Mouse (Mus musculus) kidney, embryonic 16.5 days (tissue): ENCODE results near the gene Arhgap30. TPM values are rescaled to one million over a fixed set of nuclear protein-coding genes. Genes with fewer than 3 reads are reported as not detected.

Source experiments
- ATAC-seq: fragments of 200-750 bp; cut with Nextera tagmentation; 2 replicates; pipeline ENCODE4 v1.8.0; 2017; ENCODE audit warnings: moderate TSS enrichment; ENCODE audit not compliant: low FRiP score, low TSS enrichment
- H3K27ac ChIP-seq: fragments of 300-500 bp; sonication (generic); 2 replicates; pipeline ENCODE4 v1.5.1; 2014; ENCODE audit warnings: low read length
- H3K27me3 ChIP-seq: fragments of 300-500 bp; sonication (generic); 2 replicates; pipeline ENCODE4 v1.6.1; 2014; ENCODE audit warnings: low read length, control low read depth, mixed read lengths; ENCODE audit not compliant: insufficient read depth
- H3K36me3 ChIP-seq: fragments of 300-500 bp; sonication (generic); 2 replicates; pipeline ENCODE4 v1.6.1; 2014; ENCODE audit warnings: low read length, control low read depth, mixed read lengths; ENCODE audit not compliant: insufficient read depth
- H3K4me1 ChIP-seq: fragments of 300-500 bp; sonication (generic); 2 replicates; pipeline ENCODE4 v1.6.1; 2014; ENCODE audit warnings: low read length, control low read depth, mixed read lengths; ENCODE audit not compliant: insufficient read depth
- H3K4me2 ChIP-seq: fragments of 300-500 bp; sonication (generic); replicated peaks from 2 replicates; pipeline ENCODE4 v1.6.1; 2014; ENCODE audit warnings: low read depth, low read length
- H3K4me3 ChIP-seq: fragments of 300-500 bp; sonication (generic); 2 replicates; pipeline ENCODE4 v1.5.1; 2014; ENCODE audit warnings: mild to moderate bottlenecking, low read length
- H3K9ac ChIP-seq: fragments of 300-500 bp; sonication (generic); replicated peaks from 2 replicates; pipeline ENCODE4 v1.6.1; 2014; ENCODE audit warnings: low read length
- H3K9me3 ChIP-seq: fragments of 300-500 bp; sonication (generic); 2 replicates; pipeline ENCODE4 v1.6.1; 2016; ENCODE audit warnings: low read length, control low read depth
- WGBS: fragments of 180-500 bp; shearing (Covaris S2); extraction: QIAGEN DNeasy Blood & Tissue Kit; methylation state at CpG from one replicate; pipeline ENCODE4 v1.1.7; 2014; 5-methylcytosine and 5-hydroxymethylcytosine counted together
- polyA plus RNA-seq: library from polyadenylated mRNA; unstranded; fragments of >200 nt; fragmentation: Nextera tagmentation; extraction: Ambion mirVana; gene quantifications from 2 replicates; pipeline ENCODE4 v1.2.1, GENCODE M21; 2015

Gene Arhgap30
- polyA plus RNA-seq, 1 experiment from 2014 or later = 1.6 TPM

DNA sequence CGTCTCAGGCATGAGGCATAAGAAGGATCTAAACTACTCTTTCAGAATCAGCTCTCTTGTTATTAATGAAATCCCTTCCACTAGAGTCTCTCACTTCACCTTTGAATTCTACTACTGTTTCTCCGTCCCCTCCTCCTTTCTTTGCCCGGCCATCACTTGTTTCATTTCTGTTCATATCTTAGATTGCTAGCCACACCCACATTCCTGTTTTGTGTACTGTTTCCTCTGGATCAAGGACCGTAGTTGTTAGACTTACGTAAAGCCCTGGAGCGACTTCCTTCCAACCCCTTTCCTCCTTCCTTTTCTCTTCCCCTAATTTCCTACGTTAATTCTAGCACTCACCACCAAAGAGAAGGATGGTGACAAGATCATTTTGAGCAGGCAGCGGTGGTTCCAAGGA is 50.3 kb downstream of the Arhgap30 start:
- Histone ChIP-seq H3K9ac (peak overlapping the region; percentile 84), H3K9me3 (peaks cover 7% of the 10 kb centered on the region), H3K36me3 (peaks cover 8% of the 10 kb centered on the region; the same call in 1 of the 2 replicates), H3K27me3 (no peaks in the 10 kb centered on the region), H3K27ac (peak overlapping the region; percentile 89), H3K4me2 (peak overlapping the region; percentile 77), H3K4me1 (peaks cover 53% of the 10 kb centered on the region), H3K4me3 (peak overlapping the region; percentile 69)
- no peak for ATAC-seq
- 12% methylated on average over 8 of the region's 8 CpGs for WGBS

DNA sequence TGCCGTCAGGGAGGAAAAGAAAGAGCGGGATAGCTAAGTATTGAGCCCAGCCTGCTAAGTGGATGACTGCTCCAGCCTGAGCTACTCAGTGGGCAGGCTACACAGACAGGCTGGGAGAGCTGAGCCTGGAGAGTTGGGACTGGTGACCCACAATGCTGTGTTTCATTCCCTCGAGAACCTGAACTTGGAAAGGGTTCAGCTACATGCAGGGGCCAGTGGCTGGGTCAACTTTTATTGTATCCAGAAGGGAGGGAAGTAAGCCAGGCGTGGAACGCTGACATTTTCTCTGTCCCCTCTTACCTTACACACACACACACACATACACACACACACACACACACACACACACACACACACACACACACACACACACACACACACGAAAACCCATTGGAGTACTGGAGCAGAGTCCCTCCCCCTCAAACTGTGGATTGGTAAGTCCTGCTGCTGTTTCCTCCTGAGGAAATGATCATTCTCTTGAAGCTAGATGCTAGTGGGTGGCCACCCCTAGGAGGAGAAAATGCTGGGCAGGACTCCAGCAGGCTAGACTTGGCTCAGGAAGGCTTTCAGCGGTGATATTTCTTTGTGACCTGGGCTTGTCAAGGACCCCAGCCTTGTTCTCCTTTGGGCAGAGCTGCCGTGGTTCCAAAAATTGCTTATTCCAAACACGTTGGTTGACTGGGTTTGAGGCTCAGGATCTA is 51.4 kb downstream of the Arhgap30 start:
- H3K36me3 ChIP-seq = peaks cover 9% of the 10 kb centered on the region; the same call in 1 of the 2 replicates
- peak overlapping the region; percentile 77 for H3K4me2 ChIP-seq
- H3K4me3 ChIP-seq = peak overlapping the region; percentile 69
- ATAC-seq = peak; percentile 75
- H3K27me3 ChIP-seq = no peaks in the 10 kb centered on the region
- peaks cover 51% of the 10 kb centered on the region for H3K4me1 ChIP-seq
- peaks cover 9% of the 10 kb centered on the region for H3K9me3 ChIP-seq
- H3K27ac ChIP-seq = peak overlapping the region; percentile 89
- WGBS = 1% methylated on average over 8 of the region's 9 CpGs
- H3K9ac ChIP-seq = peak overlapping the region; percentile 84

DNA sequence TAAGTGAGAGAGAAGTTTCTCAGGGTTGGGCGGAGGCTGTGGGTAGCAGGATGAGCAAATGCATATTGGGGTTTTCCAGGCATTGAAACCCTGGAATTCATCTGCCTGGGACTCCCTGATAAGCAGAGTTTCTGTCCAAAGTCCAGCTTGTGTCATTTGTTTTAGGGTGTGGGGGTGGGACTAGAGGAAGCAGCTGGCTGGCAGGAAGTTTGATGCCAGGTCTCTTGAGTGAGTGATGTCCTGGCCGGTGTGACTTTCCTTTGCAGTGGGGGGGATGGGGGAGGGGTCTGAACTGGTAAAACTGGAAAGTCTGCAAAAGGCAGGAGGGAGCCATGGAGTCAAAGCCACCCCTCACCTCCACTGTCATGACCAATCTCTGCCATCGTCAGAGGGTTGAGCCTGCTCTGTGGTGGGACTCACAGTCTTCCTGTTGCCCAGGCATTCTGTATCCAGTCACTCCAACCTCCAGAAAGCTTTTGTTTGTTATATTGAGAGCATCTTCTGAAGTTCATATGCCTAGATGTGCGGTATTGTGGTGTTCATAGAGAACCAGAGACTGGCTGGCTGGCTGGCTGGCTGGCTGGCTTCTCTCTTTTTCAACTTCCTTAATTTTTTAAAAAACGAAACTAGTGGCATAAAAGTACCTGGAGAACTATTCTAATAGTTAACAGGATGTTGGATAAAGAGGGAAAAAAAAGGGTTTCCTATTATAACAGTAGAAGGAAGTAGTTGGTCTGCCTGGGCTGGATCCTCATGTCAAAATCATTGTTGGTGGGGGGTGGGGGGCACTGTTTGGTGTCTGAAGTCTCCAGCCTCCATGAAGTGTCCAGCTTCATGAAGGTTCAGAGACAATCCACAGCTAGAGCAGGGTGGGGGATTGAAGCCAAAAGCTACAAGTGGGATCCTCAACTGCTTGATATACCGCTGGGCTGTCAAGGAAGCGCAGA is 53.0 kb downstream of the Arhgap30 start:
- peaks cover 46% of the 10 kb centered on the region for H3K4me1 ChIP-seq
- peak overlapping the region; percentile 32 for H3K4me3 ChIP-seq
- H3K27ac ChIP-seq = peak overlapping the region; percentile 89
- peak overlapping the region; percentile 77 for H3K4me2 ChIP-seq
- peak overlapping the region; percentile 55; the same call in 1 of the 2 replicates for H3K9ac ChIP-seq
- no peaks in the 10 kb centered on the region for H3K27me3 ChIP-seq
- peaks cover 16% of the 10 kb centered on the region; the same call in 1 of the 2 replicates for H3K36me3 ChIP-seq
- peaks cover 9% of the 10 kb centered on the region for H3K9me3 ChIP-seq
- 42% methylated on average over 7 of the region's 7 CpGs for WGBS
- 0 out of 2 replicates have a peak, but pooled peaks have one; percentile 6 for ATAC-seq

DNA sequence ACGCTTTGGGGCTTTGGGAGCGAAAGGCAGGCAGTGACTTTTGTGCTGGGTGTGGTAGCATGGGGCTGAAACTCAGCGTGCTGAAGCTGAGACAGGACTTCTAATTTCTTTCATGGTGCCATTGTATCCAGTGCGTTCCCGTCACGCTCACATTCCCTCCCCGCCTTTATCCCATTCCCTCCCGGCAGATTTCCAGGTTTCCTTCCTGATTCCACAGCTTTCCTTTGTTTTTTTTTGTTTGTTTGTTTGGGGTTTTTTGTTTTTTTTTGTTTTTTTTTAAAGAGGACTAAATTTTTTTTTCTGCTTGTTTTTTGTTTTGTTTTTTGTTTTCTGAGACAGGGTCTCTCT is 53.6 kb downstream of the Arhgap30 start:
- Histone ChIP-seq H3K4me3 (peak overlapping the region; percentile 3; the same call in 1 of the 2 replicates), H3K27ac (peak overlapping the region; percentile 89), H3K9me3 (peaks cover 9% of the 10 kb centered on the region), H3K4me2 (peak overlapping the region; percentile 77), H3K27me3 (no peaks in the 10 kb centered on the region), H3K9ac (0 out of 2 replicates have a peak overlapping the region, but pooled peaks have one; percentile 12), H3K4me1 (peaks cover 48% of the 10 kb centered on the region), H3K36me3 (peaks cover 16% of the 10 kb centered on the region; the same call in 1 of the 2 replicates)
- WGBS = 43% methylated on average over 8 of the region's 8 CpGs
- ATAC-seq = no peak

DNA sequence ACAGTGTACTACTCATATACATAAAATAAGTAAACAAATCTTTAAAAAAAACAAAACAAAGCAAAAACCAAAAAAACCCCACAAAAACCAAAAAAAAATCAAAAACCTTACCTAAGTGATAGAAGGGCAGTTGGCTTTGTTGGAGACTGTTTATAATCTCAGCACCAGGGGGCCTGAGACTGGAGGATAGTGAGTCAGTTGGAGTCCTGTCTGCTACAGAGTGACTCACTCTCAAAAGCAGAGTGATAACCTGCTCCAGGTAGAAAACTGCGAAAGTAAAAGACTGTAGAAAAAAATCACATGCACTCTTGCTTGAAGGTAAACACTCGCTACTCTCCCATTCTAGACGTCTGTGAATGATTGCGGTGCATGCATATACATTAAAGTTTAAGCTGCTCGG is 56.3 kb downstream of the Arhgap30 start:
- peaks cover 16% of the 10 kb centered on the region; the same call in 1 of the 2 replicates for H3K36me3 ChIP-seq
- no peak overlapping the region for H3K4me3 ChIP-seq
- H3K4me2 ChIP-seq = no peak overlapping the region
- H3K27me3 ChIP-seq = no peaks in the 10 kb centered on the region
- H3K4me1 ChIP-seq = peaks cover 44% of the 10 kb centered on the region
- peaks cover 9% of the 10 kb centered on the region for H3K9me3 ChIP-seq
- no peak overlapping the region for H3K9ac ChIP-seq
- ATAC-seq = no peak
- WGBS = 72% methylated on average over 5 of the region's 5 CpGs
- H3K27ac ChIP-seq = no peak overlapping the region

DNA sequence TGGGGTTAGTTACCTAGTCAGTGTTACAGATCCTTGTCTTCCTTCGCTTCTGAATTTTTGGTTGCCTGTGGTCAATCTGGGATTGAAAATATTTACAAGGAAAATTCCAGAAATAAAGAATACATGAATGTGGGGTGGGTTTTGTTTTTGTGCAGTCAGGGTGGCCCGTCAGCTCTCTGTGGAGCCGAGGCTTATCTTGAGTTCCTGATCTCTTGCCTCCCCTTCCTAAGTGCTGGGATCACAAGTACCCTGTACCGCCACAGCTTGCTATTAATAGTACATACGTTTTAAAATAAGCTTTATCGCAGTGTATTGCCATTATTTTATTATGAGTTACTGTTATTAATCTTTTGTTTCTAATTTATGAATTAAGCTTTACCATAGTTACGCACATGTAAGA is 58.1 kb downstream of the Arhgap30 start:
- H3K36me3 ChIP-seq = peaks cover 16% of the 10 kb centered on the region; the same call in 1 of the 2 replicates
- WGBS = 39% methylated on average over 7 of the region's 7 CpGs
- H3K4me2 ChIP-seq = 0 out of 2 replicates have a peak overlapping the region, but pooled peaks have one; percentile 5
- H3K4me1 ChIP-seq = peaks cover 28% of the 10 kb centered on the region
- ATAC-seq = no peak
- H3K4me3 ChIP-seq = no peak overlapping the region
- H3K9ac ChIP-seq = no peak overlapping the region
- H3K27ac ChIP-seq = peak overlapping the region; percentile 27; the same call in 1 of the 2 replicates
- peaks cover 9% of the 10 kb centered on the region for H3K9me3 ChIP-seq
- no peaks in the 10 kb centered on the region for H3K27me3 ChIP-seq

DNA sequence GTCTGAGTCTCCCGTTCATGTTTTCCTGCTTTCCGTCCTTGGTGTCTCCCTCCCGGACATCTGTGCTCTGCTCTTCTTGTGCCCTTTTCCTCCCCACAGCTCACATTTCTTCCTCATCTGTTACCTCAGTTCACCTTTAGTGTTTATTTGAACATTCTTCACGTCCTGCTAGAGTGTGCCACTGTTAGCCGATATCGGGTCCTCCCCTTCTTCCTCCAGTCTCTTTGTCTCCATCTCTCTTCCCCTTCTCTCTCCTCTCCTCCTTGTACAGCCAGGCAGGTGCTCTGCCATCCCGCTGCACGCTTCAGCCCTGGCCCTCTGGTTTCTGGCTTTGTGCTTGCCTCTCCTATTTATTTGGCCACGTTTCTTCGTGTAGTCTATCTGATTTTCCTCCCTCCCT is 58.9 kb downstream of the Arhgap30 start:
- Histone ChIP-seq H3K27me3 (no peaks in the 10 kb centered on the region), H3K36me3 (peaks cover 16% of the 10 kb centered on the region; the same call in 1 of the 2 replicates), H3K9ac (no peak overlapping the region; the same call in none of the 2 replicates), H3K4me2 (peak overlapping the region; percentile 39), H3K4me1 (peaks cover 20% of the 10 kb centered on the region), H3K4me3 (no peak overlapping the region), H3K9me3 (peaks cover 9% of the 10 kb centered on the region), H3K27ac (peak overlapping the region; percentile 64)
- 15% methylated on average over 10 of the region's 10 CpGs for WGBS
- peak; percentile 44; the same call in 1 of the 2 replicates for ATAC-seq

DNA sequence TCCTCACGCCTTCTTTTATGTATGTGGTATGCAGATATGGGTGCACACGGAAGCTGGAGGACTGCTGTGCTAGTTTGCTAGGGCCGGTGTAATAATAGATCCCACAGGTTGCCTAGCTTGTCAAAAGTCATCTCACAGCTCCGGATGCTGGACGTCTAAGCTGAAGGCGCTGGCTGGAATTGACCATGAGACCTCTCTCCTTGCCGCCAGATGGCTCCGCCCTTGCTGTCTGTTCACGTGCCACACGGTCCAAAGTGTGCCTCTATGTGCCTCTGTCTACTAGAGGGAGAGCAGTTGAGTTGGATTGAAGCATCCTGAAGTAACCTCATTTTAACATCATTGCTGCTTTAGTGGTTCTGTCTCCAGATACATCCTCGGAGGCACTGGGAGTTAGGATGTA is 61.3 kb downstream of the Arhgap30 start:
- H3K27me3 ChIP-seq = no peaks in the 10 kb centered on the region
- WGBS = 84% methylated on average over 11 of the region's 11 CpGs
- no peak overlapping the region for H3K4me2 ChIP-seq
- no peak overlapping the region for H3K9ac ChIP-seq
- no peak overlapping the region for H3K27ac ChIP-seq
- H3K36me3 ChIP-seq = 0 out of 2 replicates have a peak, but pooled peaks cover 8% of the 10 kb centered on the region
- H3K9me3 ChIP-seq = no peaks in the 10 kb centered on the region; the same call in 1 of the 2 replicates
- ATAC-seq = no peak
- no peak overlapping the region for H3K4me3 ChIP-seq
- peaks cover 19% of the 10 kb centered on the region for H3K4me1 ChIP-seq

DNA sequence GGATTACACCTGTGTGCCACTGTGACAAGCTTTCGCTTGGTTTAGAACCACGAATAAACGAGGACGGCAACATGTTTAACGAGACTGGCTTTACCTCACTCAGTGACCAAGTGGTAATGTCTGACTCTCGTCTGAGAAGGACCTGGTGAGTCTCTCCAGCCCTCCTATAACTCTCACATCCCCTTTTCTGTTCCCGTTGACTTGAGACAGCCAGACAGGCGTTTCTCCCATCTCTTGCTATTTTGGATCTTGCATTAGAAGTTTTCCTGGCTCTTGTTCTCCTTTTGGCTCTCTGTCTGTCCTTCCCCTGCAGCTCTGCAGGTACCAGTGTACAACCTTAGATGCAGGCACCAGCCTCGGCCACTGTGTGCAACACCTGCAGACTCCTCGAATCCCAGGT is 62.2 kb downstream of the Arhgap30 start:
- 86% methylated on average over 10 of the region's 10 CpGs for WGBS
- ATAC-seq = no peak
- H3K4me3 ChIP-seq = no peak overlapping the region
- 0 out of 2 replicates have a peak, but pooled peaks cover 3% of the 10 kb centered on the region for H3K36me3 ChIP-seq
- no peak overlapping the region for H3K27ac ChIP-seq
- H3K4me1 ChIP-seq = peaks cover 19% of the 10 kb centered on the region
- H3K9me3 ChIP-seq = no peaks in the 10 kb centered on the region; the same call in 1 of the 2 replicates
- H3K9ac ChIP-seq = no peak overlapping the region
- no peaks in the 10 kb centered on the region for H3K27me3 ChIP-seq
- H3K4me2 ChIP-seq = no peak overlapping the region
